Mouse (Mus musculus): ENCODE measurements at regions not wholly inside any gene's neighbourhood (a gene's known extent, or its start where the extent isn't known, plus 50 kb on each side); places are given as distances from the start of the nearest gene placed in this dataset.

DNA sequence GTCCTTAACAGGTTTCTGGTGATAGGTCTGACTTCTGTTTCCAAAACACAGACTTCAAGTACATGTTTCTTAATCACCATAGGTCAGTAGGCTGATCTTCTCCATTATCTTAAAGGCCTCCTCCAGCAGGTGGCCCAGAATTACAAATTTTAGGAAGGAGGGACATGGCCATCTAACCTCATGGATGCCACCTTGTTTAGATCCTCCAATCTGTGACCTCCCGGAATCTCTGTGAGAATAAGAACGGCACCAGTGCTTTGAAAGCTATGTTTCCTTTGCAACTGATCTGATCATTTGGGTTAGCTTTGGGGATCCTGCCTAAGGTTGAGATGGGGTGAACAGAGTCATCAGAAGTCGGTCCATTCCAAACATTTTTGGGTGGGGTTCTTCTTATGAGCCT is 209.4 kb upstream of the Btbd3 start:
- Histone ChIP-seq H3K9me3 (no peaks in the 10 kb centered on the region), H3K9ac (replicated peaks) (no peak overlapping the region), H3K27me3 (no peaks in the 10 kb centered on the region), H3K27ac (no peak overlapping the region), H3K4me3 (replicated peaks) (no peak overlapping the region), H3K4me2 (replicated peaks) (no peak overlapping the region), H3K4me1 (replicated peaks) (peaks cover 17% of the 10 kb centered on the region), H3K36me3 (no peaks in the 10 kb centered on the region)
- no peak for ATAC-seq
- 96% methylated on average over 3 of the region's 3 CpGs for WGBS

GRCm38 (mm10) chr2:138045933-138046642 is 210.3 kb upstream of the Btbd3 start:
- no peaks in the 10 kb centered on the region for H3K27me3 ChIP-seq
- H3K4me1 ChIP-seq (replicated peaks), result peaks cover 17% of the 10 kb centered on the region
- H3K9me3 ChIP-seq, result no peaks in the 10 kb centered on the region
- ATAC-seq, result 0 out of 2 replicates have a peak, but pooled peaks have one; percentile 34
- H3K36me3 ChIP-seq, result no peaks in the 10 kb centered on the region
- no peak overlapping the region for H3K4me2 ChIP-seq (replicated peaks)
- no peak overlapping the region for H3K9ac ChIP-seq (replicated peaks)
- H3K4me3 ChIP-seq (replicated peaks), result no peak overlapping the region
- no peak overlapping the region for H3K27ac ChIP-seq
- 29% methylated on average over 5 of the region's 5 CpGs for WGBS

GRCm38 (mm10) chr2:138040706-138041105 is 215.7 kb upstream of the Btbd3 start:
- 93% methylated on average over 6 of the region's 6 CpGs for WGBS
- Histone ChIP-seq H3K4me3 (replicated peaks) (no peak overlapping the region), H3K27me3 (no peaks in the 10 kb centered on the region), H3K9ac (replicated peaks) (no peak overlapping the region), H3K9me3 (no peaks in the 10 kb centered on the region), H3K36me3 (no peaks in the 10 kb centered on the region), H3K4me2 (replicated peaks) (no peak overlapping the region), H3K27ac (no peak overlapping the region), H3K4me1 (replicated peaks) (peaks cover 9% of the 10 kb centered on the region)
- no peak for ATAC-seq

DNA sequence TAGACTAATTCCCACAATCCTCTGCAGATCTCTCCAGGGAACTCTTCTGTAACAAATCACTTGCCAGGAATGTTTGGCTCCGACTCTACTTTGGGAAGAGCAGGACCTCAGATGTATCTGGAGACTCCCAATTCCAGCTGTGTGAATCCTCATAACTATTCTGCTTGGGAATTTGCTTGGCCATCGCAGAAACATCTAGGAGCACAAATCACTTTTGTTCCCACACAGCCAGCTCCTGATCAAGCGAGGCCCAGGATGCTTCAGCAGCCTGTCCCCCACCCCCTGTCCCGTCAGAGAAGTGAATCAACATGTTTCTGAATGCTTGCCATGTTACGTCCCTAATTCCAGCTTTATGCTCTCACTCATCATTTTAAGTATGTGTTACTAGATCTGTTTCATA is 216.1 kb upstream of the Btbd3 start:
- Histone ChIP-seq H3K9ac (replicated peaks) (no peak overlapping the region), H3K4me2 (replicated peaks) (no peak overlapping the region), H3K9me3 (no peaks in the 10 kb centered on the region), H3K27me3 (no peaks in the 10 kb centered on the region), H3K4me3 (replicated peaks) (no peak overlapping the region), H3K36me3 (no peaks in the 10 kb centered on the region), H3K27ac (no peak overlapping the region), H3K4me1 (replicated peaks) (peaks cover 5% of the 10 kb centered on the region; the same call in 1 of the 2 replicates)
- 82% methylated on average over 5 of the region's 5 CpGs for WGBS
- ATAC-seq, result no peak

GRCm38 (mm10) chr2:138034123-138034736 is 222.1 kb upstream of the Btbd3 start:
- no peak overlapping the region for H3K27ac ChIP-seq
- no peaks in the 10 kb centered on the region for H3K27me3 ChIP-seq
- no peaks in the 10 kb centered on the region for H3K9me3 ChIP-seq
- no peak overlapping the region for H3K4me3 ChIP-seq (replicated peaks)
- no peaks in the 10 kb centered on the region for H3K36me3 ChIP-seq
- ATAC-seq, result peak; percentile 40; the same call in 1 of the 2 replicates
- H3K4me1 ChIP-seq (replicated peaks), result no peaks in the 10 kb centered on the region
- 78% methylated on average over 8 of the region's 8 CpGs for WGBS
- no peak overlapping the region for H3K9ac ChIP-seq (replicated peaks)
- no peak overlapping the region for H3K4me2 ChIP-seq (replicated peaks)

- H3K9ac ChIP-seq (replicated peaks), result no peak overlapping the region
- no peaks in the 10 kb centered on the region for H3K36me3 ChIP-seq
- ATAC-seq, result peak; percentile 80; the same call in 1 of the 2 replicates
- H3K4me1 ChIP-seq (replicated peaks), result no peaks in the 10 kb centered on the region
- no peak overlapping the region for H3K4me3 ChIP-seq (replicated peaks)
- H3K27me3 ChIP-seq, result no peaks in the 10 kb centered on the region
- no peaks in the 10 kb centered on the region for H3K9me3 ChIP-seq
- H3K27ac ChIP-seq, result no peak overlapping the region
- WGBS, result 35% methylated on average over 11 of the region's 11 CpGs
- no peak overlapping the region for H3K4me2 ChIP-seq (replicated peaks)
Observed at GRCm38 (mm10) chr2:138033379-138034122, 222.8 kb upstream of the Btbd3 start.

- no peak overlapping the region for H3K4me2 ChIP-seq (replicated peaks)
- 90% methylated on average over 1 of the region's 1 CpGs for WGBS
- H3K27ac ChIP-seq, result no peak overlapping the region
- no peaks in the 10 kb centered on the region for H3K27me3 ChIP-seq
- H3K4me3 ChIP-seq (replicated peaks), result no peak overlapping the region
- H3K9me3 ChIP-seq, result no peaks in the 10 kb centered on the region
- no peak for ATAC-seq
- no peaks in the 10 kb centered on the region for H3K4me1 ChIP-seq (replicated peaks)
- no peak overlapping the region for H3K9ac ChIP-seq (replicated peaks)
- no peaks in the 10 kb centered on the region for H3K36me3 ChIP-seq
Observed at GRCm38 (mm10) chr2:138027411-138027810, 229.0 kb upstream of the Btbd3 start.

DNA sequence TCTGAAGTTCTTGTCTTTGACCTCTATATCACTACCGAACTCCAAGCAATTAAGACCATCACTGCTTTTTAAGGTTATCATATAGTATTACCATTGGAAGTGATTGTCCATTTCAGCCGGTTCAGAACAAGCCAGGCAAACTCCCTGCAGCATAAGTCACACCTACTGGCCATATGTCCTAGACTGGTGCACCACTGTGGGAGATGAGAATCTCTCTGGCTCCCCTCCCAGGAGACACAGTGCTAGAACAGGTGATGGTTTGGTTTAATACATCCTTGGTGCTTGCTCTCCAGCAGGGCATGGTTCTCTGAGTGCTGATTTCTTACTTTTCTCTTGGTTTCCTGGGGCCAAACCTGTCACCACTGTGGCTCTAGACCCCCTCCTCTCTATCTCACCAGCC is 232.8 kb upstream of the Btbd3 start:
- Histone ChIP-seq H3K27me3 (no peaks in the 10 kb centered on the region), H3K36me3 (no peaks in the 10 kb centered on the region), H3K9ac (replicated peaks) (no peak overlapping the region), H3K4me2 (replicated peaks) (no peak overlapping the region), H3K4me1 (replicated peaks) (no peaks in the 10 kb centered on the region), H3K9me3 (no peaks in the 10 kb centered on the region), H3K4me3 (replicated peaks) (no peak overlapping the region), H3K27ac (no peak overlapping the region)
- 89% methylated on average over 2 of the region's 2 CpGs for WGBS
- no peak for ATAC-seq

DNA sequence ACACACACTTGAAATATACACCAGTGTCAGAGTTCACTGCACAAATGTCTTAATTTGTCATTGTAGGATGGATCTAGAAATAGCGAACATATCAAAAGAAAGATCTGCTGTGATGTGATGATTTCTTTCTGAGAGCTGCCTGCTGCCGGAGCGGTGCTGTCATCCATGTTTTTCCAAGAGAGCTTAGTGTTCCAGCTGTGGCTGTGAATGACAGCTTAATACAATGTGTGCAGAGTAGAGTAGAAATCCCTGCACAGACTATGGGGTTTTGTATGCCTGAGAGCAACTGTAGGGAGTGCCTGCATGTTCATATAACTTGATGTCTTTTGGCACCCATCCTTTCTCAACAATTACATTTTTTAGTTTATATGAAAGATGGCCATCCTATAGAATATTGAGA is 274.6 kb upstream of the Btbd3 start:
- Histone ChIP-seq H3K27ac (no peak overlapping the region), H3K4me1 (replicated peaks) (peaks cover 5% of the 10 kb centered on the region; the same call in 1 of the 2 replicates), H3K4me2 (replicated peaks) (no peak overlapping the region), H3K9ac (replicated peaks) (no peak overlapping the region), H3K27me3 (no peaks in the 10 kb centered on the region), H3K36me3 (no peaks in the 10 kb centered on the region), H3K4me3 (replicated peaks) (no peak overlapping the region), H3K9me3 (no peaks in the 10 kb centered on the region)
- ATAC-seq, result peak; percentile 70
- WGBS, result 20% methylated on average over 3 of the region's 3 CpGs

- 38% methylated on average over 4 of the region's 4 CpGs for WGBS
- H3K9ac ChIP-seq (replicated peaks), result no peak overlapping the region
- peak; percentile 83 for ATAC-seq
- no peak overlapping the region for H3K27ac ChIP-seq
- H3K4me1 ChIP-seq (replicated peaks), result peaks cover 5% of the 10 kb centered on the region
- no peaks in the 10 kb centered on the region for H3K27me3 ChIP-seq
- H3K36me3 ChIP-seq, result no peaks in the 10 kb centered on the region
- no peak overlapping the region for H3K4me3 ChIP-seq (replicated peaks)
- H3K4me2 ChIP-seq (replicated peaks), result no peak overlapping the region
- H3K9me3 ChIP-seq, result no peaks in the 10 kb centered on the region
Observed at GRCm38 (mm10) chr2:137977767-137978166, 278.6 kb upstream of the Btbd3 start.

DNA sequence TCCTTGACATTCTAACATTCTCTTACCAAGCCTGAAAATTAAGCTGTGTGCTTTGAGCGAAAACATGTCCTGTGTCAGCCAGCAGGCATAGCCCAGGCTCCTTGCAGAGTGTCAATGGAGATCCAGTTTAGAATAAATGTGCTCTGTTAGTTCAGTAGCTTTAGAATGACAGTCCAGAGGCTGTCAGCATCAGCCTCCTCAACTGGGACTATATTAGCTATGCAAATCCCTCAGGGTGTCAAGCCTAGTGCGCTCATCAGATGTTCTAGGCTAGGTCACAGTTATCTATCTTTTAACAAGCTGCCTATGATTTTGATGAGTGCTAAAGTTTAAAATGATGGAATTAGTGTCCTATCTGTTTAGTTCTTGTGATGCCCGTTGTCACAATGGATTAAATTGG is 281.7 kb upstream of the Btbd3 start:
- Histone ChIP-seq H3K9ac (replicated peaks) (no peak overlapping the region), H3K36me3 (no peaks in the 10 kb centered on the region), H3K27me3 (no peaks in the 10 kb centered on the region), H3K27ac (no peak overlapping the region), H3K9me3 (no peaks in the 10 kb centered on the region), H3K4me2 (replicated peaks) (no peak overlapping the region), H3K4me3 (replicated peaks) (no peak overlapping the region), H3K4me1 (replicated peaks) (no peaks in the 10 kb centered on the region; the same call in 1 of the 2 replicates)
- ATAC-seq, result peak; percentile 61; the same call in 1 of the 2 replicates
- WGBS, result 34% methylated on average over 3 of the region's 3 CpGs

GRCm38 (mm10) chr2:137969156-137969555 is 287.2 kb upstream of the Btbd3 start:
- Histone ChIP-seq H3K36me3 (no peaks in the 10 kb centered on the region), H3K9me3 (no peaks in the 10 kb centered on the region), H3K4me2 (replicated peaks) (no peak overlapping the region), H3K4me1 (replicated peaks) (peaks cover 4% of the 10 kb centered on the region), H3K27ac (no peak overlapping the region), H3K9ac (replicated peaks) (no peak overlapping the region), H3K4me3 (replicated peaks) (no peak overlapping the region), H3K27me3 (no peaks in the 10 kb centered on the region)
- WGBS, result 84% methylated on average over 4 of the region's 4 CpGs
- no peak for ATAC-seq
